Mouse (Mus musculus) liver, embryonic 14.5 days (tissue): ENCODE measurements at regions not wholly inside any gene's neighbourhood (a gene's known extent, or its start where the extent isn't known, plus 50 kb on each side); places are given as distances from the start of the nearest gene placed in this dataset.

ENCODE experiments used
- ATAC-seq: fragments of 200-750 bp; cut with Nextera tagmentation; 2 replicates; pipeline ENCODE4 v1.8.0; 2017; ENCODE audit warnings: moderate number of reproducible peaks, mild to moderate bottlenecking, moderate library complexity; ENCODE audit not compliant: insufficient read depth
- DNase-seq, 3 experiments: peaks; one replicate each; pipeline ENCODE4 v3.0.0-alpha.2; 2012 to 2013; ENCODE audit warnings: low read depth in 3 of 3, low spot score in 3 of 3
- H3K27ac ChIP-seq: fragments of 300-500 bp; sonication (generic); 2 replicates; pipeline ENCODE4 v1.5.1; 2014; ENCODE audit warnings: moderate library complexity, mild to moderate bottlenecking, control low read depth, inconsistent platforms
- H3K27me3 ChIP-seq: fragments of 300-500 bp; sonication (generic); 2 replicates; pipeline ENCODE4 v1.6.1; 2014; ENCODE audit warnings: mild to moderate bottlenecking, low read length, moderate library complexity; ENCODE audit not compliant: control insufficient read depth, insufficient read depth
- H3K36me3 ChIP-seq: fragments of 300-500 bp; sonication (generic); replicated peaks from 2 replicates; pipeline ENCODE4 v1.6.1; 2014; ENCODE audit warnings: low read depth; ENCODE audit not compliant: control insufficient read depth, insufficient read depth
- H3K4me1 ChIP-seq, 2 experiments: fragments of 200-500 bp in 1 of 2; fragments of 300-500 bp in 1 of 2; sonication (generic) in 1 of 2; replicated peaks; 2 replicates each; pipeline ENCODE4 v1.6.1; 2012 to 2014; ENCODE audit warnings: antibody characterized with exemption in 1 of 2, inconsistent platforms in 1 of 2, low read length in 1 of 2; ENCODE audit not compliant: control insufficient read depth in 2 of 2, insufficient read depth in 2 of 2
- H3K4me2 ChIP-seq: fragments of 300-500 bp; sonication (generic); 2 replicates; pipeline ENCODE4 v1.6.1; 2014; ENCODE audit warnings: low read depth, mild to moderate bottlenecking, control low read depth, moderate library complexity
- H3K4me3 ChIP-seq, 2 experiments: fragments of 200-500 bp in 1 of 2; fragments of 300-500 bp in 1 of 2; sonication (generic) in 1 of 2; 2 replicates each; pipeline ENCODE4 v1.5.1; 2012 to 2014; ENCODE audit warnings: low read depth in 2 of 2, low read length in 2 of 2, mild to moderate bottlenecking in 2 of 2, control low read depth in 1 of 2, inconsistent platforms in 1 of 2, moderate library complexity in 1 of 2; ENCODE audit not compliant: insufficient read depth in 1 of 2
- H3K9ac ChIP-seq: fragments of 300-500 bp; sonication (generic); replicated peaks from 2 replicates; pipeline ENCODE4 v1.6.1; 2014; ENCODE audit warnings: mild to moderate bottlenecking, control low read depth, moderate library complexity
- H3K9me3 ChIP-seq: fragments of 300-500 bp; sonication (generic); 2 replicates; pipeline ENCODE4 v1.6.1; 2016; ENCODE audit warnings: low read length, mixed read lengths; ENCODE audit not compliant: control insufficient read depth
- CTCF ChIP-seq: IDR thresholded peaks from 2 replicates; pipeline ENCODE4 v1.5.1; 2016; ENCODE audit warnings: antibody characterized with exemption, low read depth, control low read depth
- EP300 ChIP-seq: IDR thresholded peaks from 2 replicates; pipeline ENCODE4 v1.6.1; 2016; ENCODE audit warnings: antibody characterized with exemption, low read depth
- WGBS: fragments of 180-500 bp; shearing (Covaris S2); extraction: QIAGEN DNeasy Blood & Tissue Kit; methylation state at CpG from one replicate; pipeline ENCODE4 v1.1.7; 2014; ENCODE audit not compliant: insufficient replicate concordance; 5-methylcytosine and 5-hydroxymethylcytosine counted together

- Histone ChIP-seq H3K4me3 (no peak overlapping the region), H3K27me3 (no peaks in the 10 kb centered on the region; the same call in 1 of the 2 replicates), H3K9ac (no peak overlapping the region), H3K36me3 (no peaks in the 10 kb centered on the region), H3K9me3 (no peaks in the 10 kb centered on the region), H3K4me2 (no peak overlapping the region), H3K27ac (no peak overlapping the region), H3K4me1 (no peaks in the 10 kb centered on the region; a peak in 1 of 4 replicates)
- DNase-seq (no peak), ATAC-seq (no peak)
- WGBS = 47% methylated on average over 3 of the region's 3 CpGs
- TF ChIP-seq EP300 (no peak), CTCF (no peak)
These were observed 235.1 kb downstream of the Snx10 start for GRCm38 (mm10) chr6:51758781-51759180.

GRCm38 (mm10) chr6:51760372-51760771, 236.7 kb downstream of the Snx10 start:
- no peak for TF ChIP-seq EP300
- no peak for TF ChIP-seq CTCF
- ATAC-seq (no peak), DNase-seq (peak in 1 of 3 experiments; percentile 9)
- Histone ChIP-seq H3K27me3 (no peaks in the 10 kb centered on the region; the same call in 1 of the 2 replicates), H3K36me3 (no peaks in the 10 kb centered on the region), H3K27ac (no peak overlapping the region), H3K4me1 (no peaks in the 10 kb centered on the region; a peak in 1 of 4 replicates), H3K4me3 (no peak overlapping the region), H3K9me3 (no peaks in the 10 kb centered on the region), H3K4me2 (no peak overlapping the region), H3K9ac (no peak overlapping the region)
- WGBS = 10% methylated on average over 5 of the region's 5 CpGs

- TF ChIP-seq CTCF (no peak), EP300 (no peak)
- H3K27me3 ChIP-seq = no peaks in the 10 kb centered on the region; the same call in 1 of the 2 replicates
- no peak for ATAC-seq
- H3K4me2 ChIP-seq = no peak overlapping the region
- H3K9ac ChIP-seq = no peak overlapping the region
- WGBS = 50% methylated on average over 5 of the region's 5 CpGs
- no peak overlapping the region for H3K4me3 ChIP-seq
- H3K36me3 ChIP-seq = no peaks in the 10 kb centered on the region
- H3K4me1 ChIP-seq = no peaks in the 10 kb centered on the region; a peak in 1 of 4 replicates
- H3K27ac ChIP-seq = no peak overlapping the region
- H3K9me3 ChIP-seq = no peaks in the 10 kb centered on the region
- DNase-seq = no peak
These were observed 237.8 kb downstream of the Snx10 start for GRCm38 (mm10) chr6:51761506-51761905.

GRCm38 (mm10) chr6:51766482-51766881, 242.8 kb downstream of the Snx10 start:
- Histone ChIP-seq H3K27me3 (no peaks in the 10 kb centered on the region), H3K4me1 (peaks cover 0 to 2% of the 10 kb centered on the region in 2 experiments; a peak in 1 of 4 replicates), H3K9me3 (no peaks in the 10 kb centered on the region), H3K4me3 (no peak overlapping the region), H3K4me2 (no peak overlapping the region), H3K36me3 (no peaks in the 10 kb centered on the region), H3K27ac (no peak overlapping the region), H3K9ac (no peak overlapping the region)
- DNase-seq (no peak), ATAC-seq (no peak)
- TF ChIP-seq CTCF (no peak), EP300 (no peak)
- 30% methylated on average over 3 of the region's 3 CpGs for WGBS

GRCm38 (mm10) chr6:51767582-51768341, 244.1 kb downstream of the Snx10 start:
- TF ChIP-seq EP300 (no peak), CTCF (no peak)
- no peaks in the 10 kb centered on the region for H3K36me3 ChIP-seq
- no peak for DNase-seq
- no peak overlapping the region for H3K9ac ChIP-seq
- H3K4me3 ChIP-seq = no peak overlapping the region
- H3K4me1 ChIP-seq = peaks cover 0 to 2% of the 10 kb centered on the region in 2 experiments; a peak in 1 of 4 replicates
- H3K27ac ChIP-seq = no peak overlapping the region
- ATAC-seq = peak; percentile 35; the same call in 1 of the 2 replicates
- peak overlapping the region; percentile 13; the same call in 1 of the 2 replicates for H3K4me2 ChIP-seq
- no peaks in the 10 kb centered on the region for H3K27me3 ChIP-seq
- no peaks in the 10 kb centered on the region for H3K9me3 ChIP-seq
- WGBS = 9% methylated on average over 15 of the region's 15 CpGs
